Mouse (Mus musculus) 3T3-L1 (cell line): ENCODE measurements at regions not wholly inside any gene's neighbourhood (a gene's known extent, or its start where the extent isn't known, plus 50 kb on each side); places are given as distances from the start of the nearest gene placed in this dataset.

ENCODE experiments used
- DNase-seq: peaks from one replicate; pipeline ENCODE4 v3.0.0-alpha.2; 2015; ENCODE audit warnings: low read depth, low spot score

DNA sequence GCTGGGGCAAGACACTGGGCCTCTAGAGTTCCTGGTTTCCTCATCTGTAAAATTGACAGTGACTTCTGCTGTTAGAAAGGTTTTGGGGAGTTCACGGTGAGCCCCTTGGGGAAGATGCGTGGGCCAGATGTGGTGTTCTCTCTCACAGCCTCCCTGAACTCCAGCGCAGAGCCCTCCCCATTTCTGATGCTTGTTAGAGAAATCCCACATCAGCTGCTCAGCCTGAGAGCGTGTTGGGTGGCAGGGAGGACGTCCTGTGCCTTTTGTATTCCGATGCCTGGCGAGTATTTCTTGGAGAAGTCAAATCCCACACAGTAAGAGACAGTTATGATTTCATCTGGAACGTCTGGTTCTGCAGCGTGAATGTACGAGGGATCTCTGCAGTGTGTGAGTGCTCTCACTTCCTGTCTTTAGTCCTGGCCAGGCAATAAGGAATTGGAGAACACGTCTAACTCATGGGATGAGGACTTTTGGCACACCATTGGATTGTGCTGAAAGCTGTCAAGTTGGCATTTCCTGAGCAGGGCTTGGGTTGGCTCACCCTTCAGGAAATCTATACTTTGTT lies 110.8 kb upstream of the Prickle1 start:
- no peak for DNase-seq

DNA sequence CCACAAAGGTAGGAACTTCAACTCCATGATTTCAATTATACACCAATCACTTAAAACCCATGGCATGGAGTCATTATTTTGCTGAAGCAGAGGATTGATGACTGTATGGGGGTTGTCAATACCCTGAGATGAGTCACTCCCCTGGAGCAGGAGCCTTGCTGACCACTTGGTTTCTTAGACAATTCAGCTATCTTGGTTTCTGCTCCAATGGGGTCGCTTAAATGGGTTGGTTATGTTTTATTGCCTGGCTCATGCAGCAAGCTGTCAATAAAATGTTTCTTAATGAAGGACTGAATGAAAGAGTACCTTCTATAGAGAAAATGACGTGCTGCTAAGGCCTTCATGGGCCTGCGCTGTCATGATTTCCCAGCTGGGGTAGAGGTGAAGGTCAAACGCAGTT lies 110.0 kb upstream of the Prickle1 start:
- no peak for DNase-seq

DNA sequence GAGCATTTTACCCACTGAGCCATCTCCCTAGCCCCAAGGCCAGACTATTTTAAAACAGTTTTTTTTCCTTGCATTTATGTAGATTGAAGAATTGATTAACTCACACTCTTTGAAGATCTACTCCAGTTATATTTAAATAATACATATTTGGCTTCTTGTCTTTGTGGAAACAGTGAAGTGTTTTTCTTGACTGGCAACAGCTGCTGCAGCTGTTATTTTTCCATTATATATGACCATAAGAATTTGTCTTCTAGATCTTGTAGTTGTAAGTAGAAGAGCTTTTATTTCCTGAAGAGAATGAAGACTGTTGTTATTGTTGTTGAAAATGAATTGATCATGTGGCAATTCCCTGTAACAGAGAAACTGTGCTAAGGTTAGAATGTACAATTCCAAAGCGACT lies 109.4 kb upstream of the Prickle1 start:
- DNase-seq = no peak

DNA sequence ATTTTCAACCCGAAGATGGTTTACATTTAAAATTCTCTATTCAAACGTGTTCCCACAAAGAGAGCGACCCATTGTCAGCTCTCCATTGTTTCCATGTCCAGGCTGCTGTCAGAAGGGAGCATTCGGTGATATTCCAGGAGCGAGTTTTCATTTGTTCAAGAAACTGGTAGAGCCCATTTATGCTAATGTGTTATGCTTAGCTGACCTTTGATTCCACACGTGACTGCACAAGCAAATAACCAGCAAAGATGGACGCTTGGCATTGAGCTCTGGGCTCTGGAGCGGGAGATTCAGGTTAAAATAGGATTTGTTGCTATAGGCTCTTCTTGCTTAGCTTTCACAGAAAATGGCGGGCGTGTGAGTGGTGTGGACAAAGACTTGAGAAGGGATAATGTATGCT lies 105.3 kb upstream of the Prickle1 start:
- DNase-seq = no peak

DNA sequence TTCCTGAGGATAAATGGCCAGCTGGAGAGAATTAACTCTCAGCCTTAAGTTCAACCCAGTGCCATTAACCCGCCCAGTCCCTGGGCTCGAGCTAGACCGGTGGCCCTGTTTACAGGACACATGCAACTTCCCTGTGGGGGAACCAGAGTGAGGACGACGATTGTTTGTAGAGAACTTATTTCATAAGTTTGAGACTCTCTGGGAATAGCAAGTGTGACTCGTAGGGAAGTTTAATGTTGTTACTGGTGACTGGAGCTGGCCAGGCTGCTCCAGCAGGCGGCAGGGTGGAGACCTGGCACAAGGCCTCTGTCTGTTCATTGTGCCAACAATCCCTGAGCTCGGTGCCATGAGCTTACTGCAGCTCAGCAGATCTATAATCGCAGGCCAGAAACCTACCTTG lies 104.3 kb upstream of the Prickle1 start:
- peak; percentile 87 for DNase-seq

DNA sequence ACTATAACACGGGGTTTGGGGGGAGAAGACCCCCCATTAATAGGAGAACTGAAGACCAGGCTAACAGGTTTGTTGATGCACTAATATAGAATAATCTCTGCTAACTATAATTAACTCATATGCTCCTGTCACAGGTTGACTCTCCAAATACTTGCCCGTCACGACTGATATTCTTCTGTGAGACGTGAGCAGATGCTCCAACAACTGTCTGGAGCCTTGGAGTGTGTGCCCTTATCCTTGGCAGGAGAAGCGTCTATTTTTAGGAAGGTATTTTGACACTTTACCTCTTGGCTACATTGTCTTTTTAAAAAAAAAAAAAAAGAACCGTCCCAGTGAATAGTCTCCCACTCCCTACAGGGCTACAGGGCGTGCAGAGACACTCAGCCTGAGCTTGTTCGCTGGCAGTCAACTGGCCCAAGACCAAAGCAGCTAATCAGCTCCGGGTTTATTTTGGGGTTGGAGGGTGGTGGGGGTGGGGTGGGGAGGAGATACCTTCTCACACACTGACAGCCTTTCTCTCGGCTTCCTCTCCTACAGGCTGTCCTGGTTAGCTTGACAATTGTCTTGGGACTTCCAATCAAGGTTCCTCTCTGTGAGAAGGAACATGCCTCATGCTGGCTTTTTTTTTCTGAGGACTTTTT lies 102.6 kb upstream of the Prickle1 start:
- no peak for DNase-seq

DNA sequence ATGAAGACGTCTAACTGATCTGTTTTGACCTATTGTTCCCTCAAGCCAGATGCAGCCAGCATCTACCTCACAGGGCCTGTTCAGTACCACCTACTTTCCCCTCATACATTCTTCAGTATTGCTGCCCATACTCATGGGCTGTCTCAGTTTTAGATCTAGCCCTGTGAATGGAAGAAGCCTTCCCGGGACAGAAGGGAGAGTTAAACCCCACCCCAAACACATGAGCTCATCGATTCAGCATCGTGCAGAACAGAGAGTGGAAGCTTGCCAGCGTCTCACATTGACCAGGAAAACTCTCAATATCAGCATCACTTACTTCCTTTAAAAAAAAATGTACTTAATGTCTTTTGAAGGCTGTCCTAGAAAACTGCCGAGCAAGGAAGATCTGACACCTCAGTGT lies 95.0 kb upstream of the Prickle1 start:
- peak; percentile 17 for DNase-seq

DNA sequence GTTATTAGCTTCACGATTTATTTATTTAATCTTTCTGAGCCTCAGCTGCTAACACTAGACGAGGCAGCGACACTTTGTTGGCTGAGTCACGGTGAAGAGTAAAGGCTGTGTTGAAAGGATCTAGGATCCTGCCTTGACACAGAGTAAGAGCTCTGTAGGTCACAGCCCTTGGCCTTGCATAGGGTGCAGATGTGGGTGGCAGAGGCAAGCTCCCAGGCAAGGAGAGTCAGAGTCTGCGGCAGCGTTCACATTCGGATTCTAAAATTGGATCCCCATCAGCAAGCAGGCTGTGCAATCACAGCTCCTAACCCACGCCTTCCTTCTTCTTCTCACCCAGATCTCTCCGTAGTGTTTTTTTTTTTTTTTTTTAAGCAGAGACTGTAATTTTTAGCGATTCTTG lies 94.3 kb upstream of the Prickle1 start:
- DNase-seq = no peak

DNA sequence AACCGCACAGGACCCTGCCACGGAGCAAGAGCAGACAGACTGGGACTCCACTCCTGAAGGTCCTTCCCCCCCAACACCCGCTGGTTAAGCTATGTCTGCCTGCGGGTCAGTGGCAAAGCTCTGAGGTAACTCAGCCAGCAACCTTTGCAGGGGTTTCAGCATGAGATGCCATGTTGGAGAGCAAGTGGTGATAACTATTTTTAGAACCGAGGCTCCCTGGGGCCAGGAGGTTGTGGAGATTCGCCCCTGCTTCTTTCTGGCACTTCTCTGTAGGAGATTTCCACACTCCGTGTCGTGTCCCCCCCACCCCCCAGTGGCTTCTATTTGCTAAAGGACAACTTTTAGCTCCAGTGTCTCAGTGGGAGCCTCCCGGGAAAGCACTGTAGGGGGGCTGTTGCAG lies 90.7 kb upstream of the Prickle1 start:
- no peak for DNase-seq

DNA sequence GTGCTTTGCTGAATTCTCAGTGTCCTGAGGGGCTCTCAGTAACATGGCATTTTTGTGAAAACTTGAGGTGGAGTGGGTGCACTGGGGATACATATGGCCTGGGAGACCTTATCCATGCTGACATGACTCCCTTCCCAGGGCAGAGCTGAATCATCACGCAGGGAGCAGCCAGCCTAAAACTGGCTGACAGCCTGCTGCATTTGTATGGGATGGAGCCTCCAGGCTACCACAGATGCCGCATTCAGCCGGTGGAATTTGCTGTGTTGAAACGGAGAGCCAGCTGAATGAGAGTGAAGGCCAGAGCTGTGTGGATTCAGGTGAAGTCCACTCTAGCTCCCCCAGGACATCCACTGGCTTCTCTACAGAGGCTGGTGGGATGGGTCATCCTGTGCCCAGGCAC lies 85.9 kb upstream of the Prickle1 start:
- DNase-seq = peak; percentile 79

DNA sequence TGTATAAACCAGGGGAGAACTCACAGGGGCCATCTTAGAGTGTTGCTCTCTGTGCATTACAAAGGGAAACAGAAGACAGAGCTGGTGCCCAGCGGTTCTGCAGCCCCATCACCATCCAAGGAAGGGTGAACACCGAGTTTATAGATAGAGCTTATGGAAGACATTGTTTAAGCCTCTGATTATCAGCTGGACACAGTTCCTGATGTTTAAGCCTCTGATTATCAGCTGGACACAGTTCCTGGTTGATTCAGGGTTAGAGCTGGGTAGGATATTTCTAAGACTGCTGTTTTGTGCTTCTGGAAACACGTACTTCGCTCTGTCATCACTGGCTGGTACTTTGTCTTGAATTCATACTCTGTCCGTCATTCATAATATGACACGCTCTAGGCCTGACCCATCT lies 79.9 kb upstream of the Prickle1 start:
- no peak for DNase-seq

DNA sequence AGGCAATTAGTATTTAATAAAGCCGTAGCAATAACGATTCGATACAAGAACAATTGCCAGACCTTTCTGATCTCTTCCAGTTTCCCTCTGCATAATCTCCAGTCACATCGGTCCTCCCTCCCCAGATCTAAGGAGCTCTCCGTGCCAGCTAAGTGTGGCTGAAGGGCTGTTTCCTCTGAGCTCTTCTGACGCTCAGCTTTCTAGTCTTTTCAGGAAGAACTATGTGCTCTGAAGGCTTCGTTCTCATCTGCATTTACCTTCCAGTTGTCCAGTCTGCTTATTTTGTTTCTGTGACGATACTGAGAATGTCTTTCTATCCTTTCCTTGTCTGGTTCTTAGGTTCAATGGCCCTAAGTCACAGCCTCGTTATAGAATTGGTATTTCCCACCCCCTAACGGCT lies 78.3 kb upstream of the Prickle1 start:
- DNase-seq = no peak

DNA sequence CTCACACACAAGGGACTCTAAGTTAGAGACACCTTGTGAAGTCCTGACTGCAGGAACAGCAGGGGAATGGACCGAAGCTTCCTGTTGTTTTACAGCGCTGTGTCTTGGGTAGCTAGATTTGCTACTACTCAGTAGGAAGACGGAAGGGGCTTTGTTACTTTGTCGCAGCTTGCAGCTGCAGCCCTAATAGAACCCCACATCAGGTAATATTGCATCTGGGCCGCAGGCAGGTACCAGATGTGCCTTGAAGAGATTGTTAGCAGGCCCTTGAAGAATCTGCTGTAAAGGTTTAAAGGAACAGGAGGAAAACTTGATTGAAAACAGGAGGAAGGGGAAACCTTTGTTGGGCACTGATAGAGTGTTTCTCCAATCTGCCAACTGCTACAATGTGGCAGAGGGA lies 68.2 kb upstream of the Prickle1 start:
- DNase-seq = no peak

DNA sequence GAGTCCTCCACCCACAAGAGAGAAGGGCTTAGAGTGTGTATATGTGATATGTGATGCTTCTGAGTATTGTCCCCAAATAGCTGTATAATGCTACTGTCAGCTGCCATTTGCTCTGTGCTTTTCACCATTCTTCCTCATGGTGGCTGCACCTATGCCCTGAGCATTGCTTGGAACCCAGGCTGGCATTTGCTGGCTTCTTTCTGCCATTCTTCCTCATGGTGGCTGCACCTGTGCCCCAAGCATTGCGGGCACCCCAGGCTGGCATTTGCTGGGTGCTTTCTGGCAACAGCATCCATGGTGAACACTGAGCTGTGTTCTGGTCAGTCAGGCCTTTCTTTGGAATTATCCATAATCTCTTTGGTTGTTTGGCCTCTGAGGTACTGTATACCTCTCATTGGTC lies 66.9 kb upstream of the Prickle1 start:
- DNase-seq = no peak

DNA sequence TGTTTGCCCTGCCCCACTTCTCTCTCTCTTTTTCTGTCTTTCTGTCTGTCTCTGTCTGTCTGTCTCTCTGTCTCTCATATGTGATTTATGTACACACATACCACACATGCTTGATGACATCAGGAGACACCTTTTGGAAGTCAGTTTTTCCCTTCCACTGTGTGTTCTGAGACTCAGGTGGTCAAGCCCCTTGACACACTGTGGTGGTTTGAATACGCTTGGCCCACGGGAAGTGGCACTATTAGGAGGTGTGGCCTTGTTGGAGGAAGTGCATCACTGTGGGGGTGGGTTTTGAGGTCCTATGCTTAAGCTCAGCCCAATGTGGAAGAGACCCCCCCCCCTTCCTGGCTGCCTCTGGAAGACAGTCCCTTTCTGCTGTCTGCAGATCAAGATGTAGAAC lies 66.1 kb upstream of the Prickle1 start:
- no peak for DNase-seq

DNA sequence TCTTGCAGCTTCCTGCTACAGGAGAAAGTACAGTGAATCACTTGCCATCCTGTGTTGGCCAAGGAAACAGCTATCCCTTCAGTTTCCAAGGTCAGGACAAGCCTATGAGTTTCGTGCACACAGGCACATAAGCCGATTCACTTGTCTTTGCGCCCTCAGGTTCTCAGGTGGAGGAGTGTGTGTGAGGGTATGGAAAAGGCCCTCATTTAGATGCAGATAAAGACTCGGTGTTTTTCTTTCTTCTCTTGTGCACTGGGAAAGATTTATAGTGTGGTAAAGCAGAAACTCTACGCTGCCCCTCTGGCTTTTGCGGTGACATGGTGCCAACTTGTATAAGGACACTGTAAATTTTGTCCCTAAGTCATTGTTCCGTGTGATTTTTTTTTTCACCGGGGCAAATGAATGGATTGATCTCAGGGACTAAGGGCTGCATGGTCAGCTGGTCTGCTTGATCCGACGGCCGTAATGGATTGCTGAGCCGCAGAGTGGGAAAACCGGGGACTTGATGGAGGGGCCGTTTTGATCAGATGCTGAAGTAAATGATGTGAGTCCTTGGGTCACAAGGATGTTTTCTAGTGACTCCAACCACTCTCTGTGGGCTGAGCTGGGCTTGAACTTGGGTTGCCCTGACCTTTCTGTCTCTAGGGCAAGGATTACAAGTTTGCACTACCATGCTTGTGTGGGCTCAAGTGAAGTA lies 65.4 kb upstream of the Prickle1 start:
- DNase-seq = no peak

DNA sequence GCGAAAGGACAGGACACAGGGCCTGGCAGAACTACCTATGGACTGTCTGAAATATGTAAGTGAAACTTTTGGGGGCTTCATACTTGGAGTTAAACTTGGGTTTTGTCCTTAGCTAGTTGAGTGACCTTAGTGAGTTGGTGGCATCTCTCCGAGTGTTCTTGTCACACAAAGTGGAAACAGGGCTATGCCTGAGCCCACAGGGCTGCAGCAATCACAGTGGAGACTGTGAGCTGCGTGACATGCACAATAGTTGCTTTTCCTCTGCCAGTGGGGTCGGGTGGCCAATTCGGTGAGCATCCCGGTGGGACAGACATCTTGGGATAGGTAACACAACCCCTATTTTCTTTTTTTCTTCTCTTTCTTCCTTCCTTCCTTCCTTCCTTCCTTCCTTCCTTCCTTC lies 61.5 kb upstream of the Prickle1 start:
- DNase-seq = no peak

DNA sequence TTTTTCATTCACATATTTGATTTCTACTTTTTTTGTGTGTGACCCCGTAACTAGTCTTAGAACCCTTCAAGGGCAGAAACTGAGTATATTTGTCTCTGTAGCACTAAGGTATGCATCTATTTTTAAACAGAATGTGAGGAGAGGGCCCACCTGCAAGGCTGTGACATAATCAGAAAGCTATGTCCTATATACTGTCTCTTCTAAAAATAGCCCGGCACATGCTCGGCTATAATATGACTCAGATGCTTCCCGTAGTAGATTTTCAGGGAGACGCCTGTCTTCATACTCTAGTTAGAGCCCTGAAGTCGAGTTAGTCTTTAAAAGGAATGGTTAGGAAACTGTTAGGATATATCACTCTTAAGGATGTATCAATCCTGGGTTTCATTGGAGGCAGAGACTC lies 61.0 kb upstream of the Prickle1 start:
- peak; percentile 87 for DNase-seq

DNA sequence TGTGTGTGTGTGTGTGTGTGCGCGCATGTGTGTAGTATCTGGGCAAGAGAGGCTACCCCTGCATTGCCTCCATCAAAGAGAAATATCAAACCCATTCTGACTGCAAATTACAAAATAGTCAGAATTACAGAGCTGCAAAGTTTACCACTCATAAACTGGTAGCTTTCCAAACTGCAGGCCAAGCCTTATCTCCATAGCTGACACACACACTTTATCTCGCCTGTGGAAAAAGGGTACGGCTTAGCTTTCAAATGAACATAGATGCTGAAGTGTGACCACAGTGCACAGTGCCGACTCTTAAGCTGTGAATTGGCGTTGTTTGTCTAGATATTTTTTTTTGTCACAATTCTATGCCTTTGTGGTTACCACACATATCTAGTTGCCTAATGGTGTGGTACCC lies 60.1 kb upstream of the Prickle1 start:
- peak; percentile 28 for DNase-seq

DNA sequence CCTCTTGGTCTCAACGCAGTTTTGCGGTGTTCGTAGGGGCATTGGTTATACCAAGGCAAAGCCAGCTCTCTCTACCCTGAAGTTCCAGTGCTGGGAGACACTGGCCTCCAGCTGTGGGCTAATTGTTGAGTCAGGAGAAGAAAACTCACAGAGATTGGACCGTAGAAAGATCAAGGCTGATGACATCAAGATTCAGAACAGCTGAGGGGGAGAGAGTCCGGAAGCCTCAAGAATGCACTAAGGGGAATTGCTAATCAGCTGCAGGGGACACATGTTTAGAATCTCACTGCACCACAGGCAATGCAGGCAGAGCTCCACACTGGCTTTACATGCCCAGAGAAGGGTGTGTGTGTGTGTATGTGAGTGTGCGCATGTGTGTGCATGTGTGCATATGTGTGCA lies 59.6 kb upstream of the Prickle1 start:
- DNase-seq = peak; percentile 55

DNA sequence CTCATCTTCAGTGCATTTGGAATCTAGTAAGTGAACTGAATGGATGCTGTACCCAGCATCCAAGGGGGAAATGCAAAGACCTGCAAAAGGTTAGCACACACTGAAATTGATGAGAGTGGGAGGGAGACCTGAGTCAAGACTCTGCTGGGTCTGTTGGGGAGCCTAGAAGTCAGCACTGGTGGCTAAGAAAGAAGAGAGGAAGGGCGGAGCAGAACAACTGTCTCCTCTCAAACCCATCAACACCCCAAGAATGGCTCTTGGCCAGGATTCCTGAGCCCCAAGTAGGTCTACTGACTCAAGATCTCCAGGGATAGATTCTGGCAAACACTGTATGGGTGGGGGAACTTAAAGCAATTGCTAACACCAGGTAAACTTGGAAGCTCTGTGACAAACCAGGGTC lies 57.7 kb upstream of the Prickle1 start:
- DNase-seq = no peak

DNA sequence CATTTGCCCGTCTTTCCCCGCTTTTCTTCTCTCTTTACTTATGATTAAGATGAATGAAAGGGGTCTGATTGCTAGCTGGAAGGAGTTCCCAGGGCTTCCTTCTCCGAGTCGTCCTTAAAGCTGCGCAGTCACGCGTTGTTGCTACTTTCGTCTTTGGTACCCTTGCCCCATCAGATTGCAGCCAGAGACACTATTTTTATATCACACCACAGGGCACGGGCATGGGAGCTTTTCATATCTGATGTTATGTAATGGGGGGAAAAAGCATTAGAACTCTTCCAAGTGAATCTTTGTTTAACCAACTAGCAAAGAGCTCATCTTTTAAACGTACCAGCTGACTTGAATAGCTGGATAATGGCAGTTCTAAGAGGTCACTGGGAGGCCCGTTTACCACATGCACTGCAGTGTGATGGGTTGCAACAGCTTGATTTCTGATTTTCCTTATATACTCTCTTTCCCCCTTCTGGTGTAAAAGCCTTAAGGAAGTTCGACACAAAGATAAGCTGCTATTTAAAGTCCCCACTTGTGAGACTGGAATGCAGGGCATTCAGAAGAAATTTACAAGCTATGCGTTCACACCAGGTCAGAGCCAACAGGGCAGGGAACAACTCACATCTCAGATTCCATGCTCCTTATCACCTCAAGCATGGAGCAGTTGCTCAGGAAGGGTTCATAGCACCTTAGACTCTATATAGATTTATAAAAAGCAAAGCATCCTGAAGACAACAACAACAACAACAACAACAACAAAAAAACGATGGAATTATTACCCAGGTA lies 55.5 kb upstream of the Prickle1 start:
- no peak for DNase-seq
